Comparison of ENCODE assay signal across 8 mouse cellular contexts in genomic region chr13:51716350-51717263, GRCm38 (mm10).
DNase-seq lines count a peak whose midpoint lies in the region; ATAC-seq and TF ChIP-seq lines count a peak whose summit lies in the region.
"Had no signal": no experiment of that assay in that cellular context is flagged by ENCODE, and none has a peak within 500 bp of the region (broad histone marks: within the 10 kb centered on the region; RNA-seq: fewer than 3 reads in every experiment).

No protein-coding gene starts in this region.

- DNase-seq in lung, postnatal 10 days: peak; percentile 39
- no peak for DNase-seq in lung, postnatal 25 days (ENCODE audit: low spot score)
- peak; percentile 81 for DNase-seq in cerebellum, adult 11-12 months
- DNase-seq in liver, postnatal 0 days: no peak
- DNase-seq in layer of hippocampus, postnatal 36 days: no peak

- TF ChIP-seq EP300 in liver, postnatal 0 days (IDR thresholded peaks at IDR 0.05; ENCODE audit: low read depth): no peak

- H3K27ac ChIP-seq in heart, embryonic 13.5 days (replicated peaks): peak overlapping the region; percentile 50; the same call in 1 of the 2 replicates
- H3K27ac ChIP-seq in liver, postnatal 0 days (ENCODE audit: low read depth): no peak overlapping the region
- H3K27ac ChIP-seq: forebrain, embryonic 15.5 days had no signal

- H3K9me3 ChIP-seq in heart, embryonic 13.5 days: no peaks in the 10 kb centered on the region
- no peaks in the 10 kb centered on the region for H3K9me3 ChIP-seq in liver, postnatal 0 days (ENCODE audit: low read length)
- H3K9me3 ChIP-seq: forebrain, embryonic 15.5 days had no signal

- ATAC-seq in heart, embryonic 13.5 days (ENCODE audit: extremely low read depth, insufficient number of reproducible peaks, low FRiP score, low TSS enrichment): peak; percentile 74
- ATAC-seq in liver, postnatal 0 days: peak; percentile 40
- ATAC-seq in granulocyte monocyte progenitor cell, adult 5-6 weeks (replicated peaks; ENCODE audit: poor library complexity, severe bottlenecking): no peak
- ATAC-seq: forebrain, embryonic 15.5 days had no signal

- WGBS in heart, embryonic 13.5 days: 24% methylated on average over 8 of the region's 8 CpGs
- 59% methylated on average over 8 of the region's 8 CpGs for WGBS in liver, postnatal 0 days (ENCODE audit: insufficient replicate concordance)

- no peak overlapping the region for H3K9ac ChIP-seq in heart, embryonic 13.5 days
- no peak overlapping the region for H3K9ac ChIP-seq in liver, postnatal 0 days (replicated peaks)
- H3K9ac ChIP-seq: forebrain, embryonic 15.5 days had no signal

- peaks cover 10% of the 10 kb centered on the region for H3K4me1 ChIP-seq in heart, embryonic 13.5 days
- H3K4me1 ChIP-seq in liver, postnatal 0 days (ENCODE audit: insufficient read depth): no peaks in the 10 kb centered on the region
- H3K4me1 ChIP-seq: forebrain, embryonic 15.5 days had no signal

- no peak overlapping the region for H3K4me2 ChIP-seq in heart, embryonic 13.5 days
- no peak overlapping the region for H3K4me2 ChIP-seq in liver, postnatal 0 days (ENCODE audit: low read depth, low read length)
- H3K4me2 ChIP-seq: forebrain, embryonic 15.5 days had no signal

- no peak overlapping the region for H3K4me3 ChIP-seq in heart, embryonic 13.5 days
- H3K4me3 ChIP-seq in liver, postnatal 0 days (ENCODE audit: low read depth, low read length): no peak overlapping the region
- H3K4me3 ChIP-seq: forebrain, embryonic 15.5 days had no signal

- no peak for TF ChIP-seq CTCF in liver, postnatal 0 days (IDR thresholded peaks at IDR 0.05; ENCODE audit: low read depth)

- peaks cover 47% of the 10 kb centered on the region for H3K36me3 ChIP-seq in heart, embryonic 13.5 days
- peaks cover 7% of the 10 kb centered on the region; the same call in 1 of the 2 replicates for H3K36me3 ChIP-seq in liver, postnatal 0 days (replicated peaks; ENCODE audit: insufficient read depth, low read length)

- H3K27me3 ChIP-seq in heart, embryonic 13.5 days (replicated peaks): no peaks in the 10 kb centered on the region
- no peaks in the 10 kb centered on the region for H3K27me3 ChIP-seq in liver, postnatal 0 days (ENCODE audit: insufficient read depth, low read length)
- H3K27me3 ChIP-seq: forebrain, embryonic 15.5 days had no signal

Comparison
In these comparisons a context has a peak if more than half of its experiments do, and no peak if none do; other contexts are left out.
1. DNase-seq: peak in lung, postnatal 10 days (single experiment) and cerebellum, adult 11-12 months (single experiment); none in lung, postnatal 25 days (single experiment), liver, postnatal 0 days (single experiment) and layer of hippocampus, postnatal 36 days (0 of 2).